Comparison of ENCODE assay signal across 8 mouse cellular contexts in the genomic region with DNA sequence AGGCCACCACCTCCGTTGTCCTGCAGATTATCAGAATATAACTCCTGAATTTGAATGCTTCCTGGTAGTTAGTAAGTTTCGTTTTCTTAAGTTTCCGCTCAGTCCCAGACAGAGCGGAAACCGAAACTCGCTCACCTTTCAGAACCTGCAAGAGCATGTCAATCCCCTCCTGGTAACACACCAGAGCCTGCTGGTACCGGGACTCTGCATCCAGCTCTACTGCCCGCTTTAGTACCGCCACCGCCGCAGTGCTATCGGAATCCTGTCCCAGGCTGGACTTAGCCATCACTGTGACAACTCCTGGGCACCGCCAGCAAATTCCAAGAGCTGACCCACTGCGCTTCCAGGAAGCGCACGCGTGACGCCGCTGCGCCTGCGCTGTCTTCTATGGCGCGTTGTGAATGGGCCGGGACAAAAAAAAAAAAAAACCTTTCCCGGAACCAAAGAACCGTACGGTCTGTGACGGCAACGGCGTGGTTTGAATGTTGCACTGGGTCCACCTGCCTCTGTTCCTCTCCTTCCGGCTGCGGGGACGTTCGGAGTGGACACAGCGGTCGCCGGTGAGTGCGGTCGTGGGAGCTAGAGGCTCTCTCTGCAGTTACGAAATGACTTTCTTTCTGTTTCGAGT. TPM values are rescaled to one million over a fixed set of nuclear protein-coding genes. Genes with fewer than 3 reads are reported as not detected.
A peak's percentile ranks its signal among the peaks of the same experiment; 100 is the strongest.
DNase-seq lines count a peak whose midpoint lies in the region; ATAC-seq and TF ChIP-seq lines count a peak whose summit lies in the region.

Gene Mitd1 (minus strand): TSS at position 387 of the 628 bp plus-strand sequence.
Gene Mrpl30 (plus strand): TSS at position 453 of the 628 bp plus-strand sequence.

- peak; percentile 95 for ATAC-seq in embryonic facial prominence, embryonic 14.5 days (ENCODE audit: low read depth)
- peak; percentile 92 for ATAC-seq in limb, embryonic 13.5 days (ENCODE audit: low FRiP score, low read depth)
- peak; percentile 93 for ATAC-seq in midbrain, embryonic 16.5 days

- peak; percentile 88; the same call in 1 of the 2 replicates for TF ChIP-seq EP300 in heart, adult 2 months (IDR thresholded peaks at IDR 0.05; ENCODE audit: insufficient read depth, low read depth, low read length)

- TF ChIP-seq CTCF in heart, adult 2 months (IDR thresholded peaks at IDR 0.05), result peak; percentile 5; the same call in 1 of the 2 replicates

- intact Hi-C loops in heart, adult 2 months (cut with DNase I), result loop anchor here (1.0 to 2.0 kb wide), 2 partner anchors 17 to 25 kb away; no protein-coding TSS in a partner anchor

- peaks cover 8% of the 10 kb centered on the region; the same call in 1 of the 2 replicates for H3K4me1 ChIP-seq in embryonic facial prominence, embryonic 14.5 days (ENCODE audit: control insufficient read depth, insufficient read depth, low read length)
- H3K4me1 ChIP-seq in heart, adult 2 months (ENCODE audit: control insufficient read depth, insufficient read depth, low read length), result peaks cover 7% of the 10 kb centered on the region
- H3K4me1 ChIP-seq in limb, embryonic 13.5 days, result peaks cover 19% of the 10 kb centered on the region
- H3K4me1 ChIP-seq in midbrain, embryonic 16.5 days (ENCODE audit: control insufficient read depth, insufficient read depth, low read length), result peaks cover 20% of the 10 kb centered on the region

- peak within 1 kb of the TSS; percentile 71 for H3K4me2 ChIP-seq in embryonic facial prominence, embryonic 14.5 days (ENCODE audit: low read depth, low read length)
- peak within 1 kb of the TSS; percentile 89 for H3K4me2 ChIP-seq in limb, embryonic 13.5 days (replicated peaks)
- peak within 1 kb of the TSS; percentile 91 for H3K4me2 ChIP-seq in midbrain, embryonic 16.5 days (ENCODE audit: low read length)

- peak within 1 kb of the TSS; percentile 67 for H3K9ac ChIP-seq in embryonic facial prominence, embryonic 14.5 days (ENCODE audit: low read depth, low read length)
- H3K9ac ChIP-seq in heart, adult 2 months (ENCODE audit: low read depth, low read length), result peak within 1 kb of the TSS; percentile 88
- H3K9ac ChIP-seq in limb, embryonic 13.5 days, result peak within 1 kb of the TSS; percentile 75
- H3K9ac ChIP-seq in midbrain, embryonic 16.5 days (ENCODE audit: low read depth, low read length), result peak within 1 kb of the TSS; percentile 77

- WGBS in embryonic facial prominence, embryonic 14.5 days, result under 1% methylated on average over 38 of the region's 41 CpGs
- WGBS in heart, adult 2 months, result under 1% methylated on average over 41 of the region's 41 CpGs
- under 1% methylated on average over 41 of the region's 41 CpGs for WGBS in limb, embryonic 13.5 days
- under 1% methylated on average over 41 of the region's 41 CpGs for WGBS in midbrain, embryonic 16.5 days

- H3K79me2 ChIP-seq in heart, adult 2 months (replicated peaks; ENCODE audit: control insufficient read depth, insufficient read depth, low read length), result peaks cover 10% of the 10 kb centered on the region; the same call in 1 of the 2 replicates

- peak within 1 kb of the TSS; percentile 64; the same call in 1 of the 2 replicates for H3K27ac ChIP-seq in embryonic facial prominence, embryonic 14.5 days (replicated peaks; ENCODE audit: low read depth, low read length)
- peak within 1 kb of the TSS; percentile 87 for H3K27ac ChIP-seq in heart, adult 2 months
- H3K27ac ChIP-seq in limb, embryonic 13.5 days, result peak within 1 kb of the TSS; percentile 61
- H3K27ac ChIP-seq in midbrain, embryonic 16.5 days (ENCODE audit: low read length), result peak within 1 kb of the TSS; percentile 71

- peak within 1 kb of the TSS; percentile 72 for H3K4me3 ChIP-seq in embryonic facial prominence, embryonic 14.5 days (ENCODE audit: low read depth, low read length)
- H3K4me3 ChIP-seq in heart, adult 2 months, result peak within 1 kb of the TSS; percentile 70
- H3K4me3 ChIP-seq in limb, embryonic 13.5 days, result peak within 1 kb of the TSS; percentile 69
- H3K4me3 ChIP-seq in midbrain, embryonic 16.5 days (ENCODE audit: low read depth, low read length), result peak within 1 kb of the TSS; percentile 72

- DNase-seq in 3T3-L1 (ENCODE audit: low read depth, low spot score), result peak; percentile 94
- DNase-seq in adrenal gland, postnatal 4 days (ENCODE audit: low spot score in 2 of 2), result peak; percentile 74 to 79
- DNase-seq in embryonic facial prominence, embryonic 14.5 days (ENCODE audit: low spot score), result peak; percentile 94
- DNase-seq in heart, adult 2 months, result peak; percentile 91 to 92
- peak; percentile 87 to 92 for DNase-seq in kidney, adult 8-10 months
- DNase-seq in spleen, postnatal 10 days (ENCODE audit: low spot score in 2 of 2), result peak; percentile 88

- no peaks in the 10 kb centered on the region for H3K27me3 ChIP-seq in embryonic facial prominence, embryonic 14.5 days (replicated peaks; ENCODE audit: control insufficient read depth, insufficient read depth, low read length)
- H3K27me3 ChIP-seq in heart, adult 2 months (ENCODE audit: control insufficient read depth, insufficient read depth, low read length), result no peaks in the 10 kb centered on the region
- H3K27me3 ChIP-seq in limb, embryonic 13.5 days, result no peaks in the 10 kb centered on the region
- H3K27me3 ChIP-seq in midbrain, embryonic 16.5 days (ENCODE audit: control insufficient read depth, insufficient read depth, low read depth, low read length), result no peaks in the 10 kb centered on the region

- no peaks in the 10 kb centered on the region for H3K9me3 ChIP-seq in embryonic facial prominence, embryonic 14.5 days (ENCODE audit: control insufficient read depth, low read length)
- H3K9me3 ChIP-seq in limb, embryonic 13.5 days, result no peaks in the 10 kb centered on the region
- H3K9me3 ChIP-seq in midbrain, embryonic 16.5 days (replicated peaks; ENCODE audit: control insufficient read depth, low read length, poor library complexity, severe bottlenecking), result no peaks in the 10 kb centered on the region

- H3K36me3 ChIP-seq in embryonic facial prominence, embryonic 14.5 days (ENCODE audit: control insufficient read depth, insufficient read depth, low read length), result peaks cover 15% of the 10 kb centered on the region; the same call in 1 of the 2 replicates
- H3K36me3 ChIP-seq in heart, adult 2 months (ENCODE audit: control insufficient read depth, insufficient read depth, low read length), result peaks cover 6% of the 10 kb centered on the region
- peaks cover 16% of the 10 kb centered on the region for H3K36me3 ChIP-seq in limb, embryonic 13.5 days
- peaks cover 7% of the 10 kb centered on the region; the same call in 1 of the 2 replicates for H3K36me3 ChIP-seq in midbrain, embryonic 16.5 days (ENCODE audit: control insufficient read depth, insufficient read depth, low read length)

- peak; percentile 97 for TF ChIP-seq POLR2A in heart, adult 2 months (IDR thresholded peaks at IDR 0.05; ENCODE audit: insufficient read depth, low read depth, low read length)

RNA-seq across cellular contexts. Expression of gene Mitd1, which starts in this region (rescaled TPM):
- 10 to 100 TPM; 22.7 to 23.6 TPM for total RNA-seq in adrenal gland, postnatal 4 days (2021)
- 22.1 and 22.6 TPM in 2 replicates for polyA plus RNA-seq in embryonic facial prominence, embryonic 14.5 days (2014; fragmentation: Nextera tagmentation; extraction: Ambion mirVana)
- total RNA-seq in heart, adult 2 months (2021), result 1 to 10 TPM; 3.3 to 3.5 TPM
- polyA plus RNA-seq in heart, adult 2 months (2012; rRNA removed), result 2.3 and 4.5 TPM in 2 replicates
- 25.6 and 27.2 TPM in 2 replicates for polyA plus RNA-seq in limb, embryonic 13.5 days (2015; fragmentation: Nextera tagmentation; extraction: Ambion mirVana)
- polyA plus RNA-seq in midbrain, embryonic 16.5 days (2015; fragmentation: Nextera tagmentation; extraction: Ambion mirVana), result 13.8 and 14.0 TPM in 2 replicates

RNA-seq across cellular contexts. Expression of gene Mrpl30, which starts in this region (rescaled TPM):
- total RNA-seq in adrenal gland, postnatal 4 days (2021), result 100 to 1,000 TPM; 184 to 212 TPM
- polyA plus RNA-seq in embryonic facial prominence, embryonic 14.5 days (2014; fragmentation: Nextera tagmentation; extraction: Ambion mirVana), result 263 and 284 TPM in 2 replicates
- total RNA-seq in heart, adult 2 months (2021), result 100 to 1,000 TPM; 374 to 447 TPM
- polyA plus RNA-seq in heart, adult 2 months (2012; rRNA removed), result 130 and 191 TPM in 2 replicates
- 245 and 275 TPM in 2 replicates for polyA plus RNA-seq in limb, embryonic 13.5 days (2015; fragmentation: Nextera tagmentation; extraction: Ambion mirVana)
- polyA plus RNA-seq in midbrain, embryonic 16.5 days (2015; fragmentation: Nextera tagmentation; extraction: Ambion mirVana), result 229 and 231 TPM in 2 replicates

Comparison
In these comparisons a context has a peak if more than half of its experiments do, and no peak if none do; other contexts are left out.
1. Peak in every context shown above with its lines: DNase-seq, ATAC-seq, H3K4me3 ChIP-seq and H3K27ac ChIP-seq.
2. RNA of gene Mitd1 (total RNA-seq): 22.7 to 23.6 TPM in adrenal gland, postnatal 4 days; 3.3 to 3.5 TPM in heart, adult 2 months; every median in the first group is over 4 times any median in the second.